Mouse (Mus musculus) heart, postnatal 10 days (tissue): ENCODE measurements around the gene Gm28038. TPM values are rescaled to one million over a fixed set of nuclear protein-coding genes. Genes with fewer than 3 reads are reported as not detected.

Source experiments
- DNase-seq, 2 experiments: peaks; one replicate each; pipeline ENCODE4 v3.0.0; 2021
- intact Hi-C: fragments of 180-260 bp; cut with DNase I; formaldehyde crosslinking; loops from one replicate; pipeline ENCODE4 v1.15.1; 2025
- total RNA-seq, 2 experiments: library from RNA; stranded (reverse); gene quantifications; 2 replicates each; pipeline ENCODE4 v1.2.3; 2021

Gm28038 gene
- total RNA-seq, 2 experiments from 2014 or later: not detected

GRCm38 (mm10) chr2:30281651-30282050 is 808 bp downstream of the Gm28038 start:
- intact Hi-C loops: no loop called here
- no peak for DNase-seq

GRCm38 (mm10) chr2:30283193-30283592 is 2.4 kb downstream of the Gm28038 start:
- DNase-seq: no peak
- intact Hi-C loops: no loop called here

GRCm38 (mm10) chr2:30285004-30285403 is 4.2 kb downstream of the Gm28038 start:
- intact Hi-C loops: loop anchor here (5.0 kb wide), 1 partner anchor 158 kb away; no protein-coding TSS in a partner anchor
- no peak for DNase-seq

GRCm38 (mm10) chr2:30285416-30286181 is 4.8 kb downstream of the Gm28038 start:
- DNase-seq: no peak
- intact Hi-C loops: loop anchor here (5.0 kb wide), 1 partner anchor 158 kb away; no protein-coding TSS in a partner anchor

- DNase-seq: peak; percentile 97 to 99
- intact Hi-C loops: loop anchor here (5.0 kb wide), 1 partner anchor 159 kb away; no protein-coding TSS in a partner anchor
Observed at GRCm38 (mm10) chr2:30286192-30287026, 5.6 kb downstream of the Gm28038 start, which contains the start of the genes Dolk and Nup188. TSS of gene Dolk (minus strand) at chr2:30286334. TSS of gene Nup188 (plus strand) at chr2:30286397.

GRCm38 (mm10) chr2:30287027-30287373 is 6.2 kb downstream of the Gm28038 start:
- intact Hi-C loops: loop anchor here (5.0 kb wide), 1 partner anchor 160 kb away; no protein-coding TSS in a partner anchor
- DNase-seq: peak in 1 of 2 experiments; percentile 11

GRCm38 (mm10) chr2:30299525-30299924 is 18.7 kb downstream of the Gm28038 start:
- DNase-seq: peak; percentile 10 to 23
- intact Hi-C loops: no loop called here

GRCm38 (mm10) chr2:30299966-30300365 is 19.1 kb downstream of the Gm28038 start:
- no peak for DNase-seq
- intact Hi-C loops: no loop called here

GRCm38 (mm10) chr2:30306087-30306486 is 25.2 kb downstream of the Gm28038 start:
- DNase-seq: no peak
- intact Hi-C loops: no loop called here

GRCm38 (mm10) chr2:30309351-30309750 is 28.5 kb downstream of the Gm28038 start:
- no peak for DNase-seq
- intact Hi-C loops: no loop called here

GRCm38 (mm10) chr2:30311481-30311880 is 30.6 kb downstream of the Gm28038 start:
- intact Hi-C loops: no loop called here
- no peak for DNase-seq

- intact Hi-C loops: no loop called here
- no peak for DNase-seq
Observed at GRCm38 (mm10) chr2:30316136-30316535, 35.3 kb downstream of the Gm28038 start.

GRCm38 (mm10) chr2:30316955-30317354 is 36.1 kb downstream of the Gm28038 start:
- DNase-seq: no peak
- intact Hi-C loops: no loop called here

- no peak for DNase-seq
- intact Hi-C loops: no loop called here
Observed at GRCm38 (mm10) chr2:30319260-30319659, 38.4 kb downstream of the Gm28038 start.

GRCm38 (mm10) chr2:30323111-30323510 is 42.3 kb downstream of the Gm28038 start:
- intact Hi-C loops: no loop called here

GRCm38 (mm10) chr2:30325296-30325695 is 44.5 kb downstream of the Gm28038 start:
- DNase-seq: no peak
- intact Hi-C loops: no loop called here

More at GRCm38 (mm10) chr2:30323111-30323510, 42.3 kb downstream of the Gm28038 start:
- DNase-seq: no peak

- no peak for DNase-seq
- intact Hi-C loops: no loop called here
Observed at GRCm38 (mm10) chr2:30327276-30327675, 46.4 kb downstream of the Gm28038 start.

GRCm38 (mm10) chr2:30328791-30329190 is 47.9 kb downstream of the Gm28038 start:
- no peak for DNase-seq
- intact Hi-C loops: no loop called here

GRCm38 (mm10) chr2:30335324-30335723 is 54.5 kb downstream of the Gm28038 start:
- DNase-seq: no peak
- intact Hi-C loops: no loop called here

GRCm38 (mm10) chr2:30336174-30336915 is 55.5 kb downstream of the Gm28038 start:
- DNase-seq: no peak
- intact Hi-C loops: no loop called here

- intact Hi-C loops: no loop called here
- DNase-seq: no peak
Observed at GRCm38 (mm10) chr2:30337179-30337578, 56.3 kb downstream of the Gm28038 start.
